Mouse (Mus musculus): ENCODE results near the gene Gdf11.

- TF ChIP-seq POLR2A (IDR thresholded peaks at IDR 0.05; ENCODE audit: borderline replicate concordance, extremely low read depth, insufficient read depth, insufficient read length, poor library complexity, severe bottlenecking) (no peak), CTCF (IDR thresholded peaks at IDR 0.05; ENCODE audit: borderline replicate concordance, extremely low read depth, insufficient read depth, insufficient read length) (no peak)
Observed at GRCm38 (mm10) chr10:128850339-128850738, 41.2 kb downstream of the Gdf11 start.

All from brain, embryonic 14.5 days (tissue).